16 mouse cellular contexts compared by ENCODE assay signal in the genomic region with DNA sequence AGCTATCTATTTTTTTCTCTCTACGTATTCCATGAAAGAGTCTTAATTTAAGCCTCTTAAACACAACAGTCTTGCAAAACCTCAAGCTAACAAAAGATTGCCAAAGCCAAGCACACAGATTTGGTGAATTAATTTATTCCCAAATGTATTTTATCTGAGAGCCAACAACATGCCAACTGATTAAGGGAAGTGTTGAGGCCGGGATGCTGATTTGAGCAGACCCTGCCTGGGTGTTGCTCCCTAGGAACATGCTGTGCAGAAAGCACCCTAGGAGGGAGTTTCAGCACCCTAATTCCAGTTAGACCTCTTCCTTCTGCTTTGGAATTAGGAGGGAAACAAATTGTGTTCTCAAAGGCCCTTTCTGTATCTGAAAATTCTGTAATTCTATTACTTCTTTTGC.
"Had no signal": no experiment of that assay in that cellular context is flagged by ENCODE, and none has a peak within 500 bp of the region (broad histone marks: within the 10 kb centered on the region; RNA-seq: fewer than 3 reads in every experiment).

No protein-coding gene starts in this region.

- H3K27me3 ChIP-seq: midbrain, embryonic 12.5 days; neural tube, embryonic 13.5 days; neural tube, embryonic 15.5 days had no signal

- DNase-seq: lung, embryonic 14.5 days; lung, postnatal 10 days; lung, postnatal 4 days; right cerebral cortex, adult 18-20 months; right cerebral cortex, postnatal 25 days; right cerebral cortex, postnatal 4 days; spleen, adult 18-20 months; thymus, adult 18-20 months; thymus, postnatal 14 days; thymus, postnatal 36 days had no signal

- H3K27ac ChIP-seq: midbrain, embryonic 10.5 days; midbrain, embryonic 12.5 days; neural tube, embryonic 13.5 days; neural tube, embryonic 15.5 days had no signal

- H3K36me3 ChIP-seq: midbrain, embryonic 10.5 days; midbrain, embryonic 12.5 days; neural tube, embryonic 13.5 days; neural tube, embryonic 15.5 days had no signal

- H3K9ac ChIP-seq: lung, embryonic 14.5 days; midbrain, embryonic 12.5 days; neural tube, embryonic 13.5 days; neural tube, embryonic 15.5 days had no signal

- H3K4me2 ChIP-seq: lung, embryonic 14.5 days; midbrain, embryonic 12.5 days; neural tube, embryonic 13.5 days; neural tube, embryonic 15.5 days had no signal

- H3K9me3 ChIP-seq: midbrain, embryonic 10.5 days; midbrain, embryonic 12.5 days; neural tube, embryonic 13.5 days; neural tube, embryonic 15.5 days had no signal

- ATAC-seq: midbrain, embryonic 16.5 days had no signal

- H3K4me3 ChIP-seq: midbrain, embryonic 10.5 days; midbrain, embryonic 12.5 days; myocyte; neural tube, embryonic 13.5 days; neural tube, embryonic 15.5 days had no signal

- H3K4me1 ChIP-seq: midbrain, embryonic 10.5 days; midbrain, embryonic 12.5 days; neural tube, embryonic 13.5 days; neural tube, embryonic 15.5 days had no signal
